Mouse (Mus musculus) liver, embryonic 14.5 days (tissue): Measurements from ENCODE around the gene Grik3.

Source experiments
- CTCF ChIP-seq: IDR thresholded peaks from 2 replicates; pipeline ENCODE4 v1.5.1; 2016; ENCODE audit warnings: antibody characterized with exemption, low read depth, control low read depth
- EP300 ChIP-seq: IDR thresholded peaks from 2 replicates; pipeline ENCODE4 v1.6.1; 2016; ENCODE audit warnings: antibody characterized with exemption, low read depth

DNA sequence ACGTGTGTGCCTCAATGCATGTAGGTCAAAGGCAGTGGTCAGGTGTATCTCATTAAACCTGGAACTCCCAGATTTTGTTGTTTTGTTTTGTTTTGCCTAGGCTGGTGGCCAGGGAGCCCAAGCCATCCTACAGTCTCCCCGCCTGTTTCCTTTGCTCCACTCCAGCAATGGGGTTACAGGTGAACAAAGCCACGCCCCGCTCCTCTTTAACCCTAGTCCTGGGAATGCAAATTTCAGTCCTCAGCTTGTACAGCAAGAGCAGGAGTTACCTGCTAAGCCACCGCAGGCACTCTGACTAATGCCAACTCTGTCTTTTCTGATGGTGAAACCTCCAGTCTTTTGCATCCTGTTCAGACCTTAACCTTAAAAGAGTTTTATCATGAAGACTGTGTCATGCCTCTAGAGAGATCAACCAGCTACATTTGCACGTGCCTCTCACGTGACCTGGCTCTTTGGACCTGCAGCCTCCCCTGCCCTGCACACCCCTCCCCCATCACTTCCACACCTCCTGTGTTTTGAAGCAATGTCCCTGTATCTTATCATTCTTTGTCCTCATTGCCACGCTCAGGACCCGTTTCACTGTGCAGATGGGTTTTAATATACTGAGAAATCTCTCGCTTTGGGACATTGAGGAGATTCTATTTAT, 117.0 kb downstream of the Grik3 start:
- TF ChIP-seq CTCF, result no peak
- no peak for TF ChIP-seq EP300
